Mouse (Mus musculus) cerebellum, adult 2 months (tissue): Measurements from ENCODE around the gene Rasgrf2.

Source experiments
- CTCF ChIP-seq: fragments of 200-500 bp; IDR thresholded peaks from 2 replicates; pipeline ENCODE4 v1.5.1; 2011; ENCODE audit warnings: low read depth, mild to moderate bottlenecking, control low read depth, low read length, moderate library complexity, borderline replicate concordance; ENCODE audit not compliant: insufficient read depth
- POLR2A ChIP-seq: fragments of 200-500 bp; IDR thresholded peaks from 2 replicates; pipeline ENCODE4 v1.6.1; 2011; ENCODE audit warnings: low read length, control low read depth, borderline replicate concordance; ENCODE audit not compliant: insufficient read depth

- TF ChIP-seq CTCF (no peak), POLR2A (no peak)
These were observed 202.7 kb downstream of the Rasgrf2 start for GRCm38 (mm10) chr13:91928605-91929389.
